Mouse (Mus musculus) neural tube, embryonic 11.5 days (tissue): ENCODE results near the gene Palld. TPM values are rescaled to one million over a fixed set of nuclear protein-coding genes. Genes with fewer than 3 reads are reported as not detected.

Experiments
- ATAC-seq: fragments of 200-750 bp; cut with Nextera tagmentation; 2 replicates; pipeline ENCODE4 v1.8.0; 2017; ENCODE audit warnings: moderate number of reproducible peaks, mild to moderate bottlenecking, moderate TSS enrichment, moderate library complexity; ENCODE audit not compliant: insufficient read depth, low FRiP score, low TSS enrichment
- DNase-seq: peaks from one replicate; pipeline ENCODE4 v3.0.0-alpha.2; 2015; ENCODE audit warnings: low spot score
- H3K27ac ChIP-seq: fragments of 300-500 bp; sonication (generic); 2 replicates; pipeline ENCODE4 v1.5.1; 2014; ENCODE audit warnings: low read depth, mild to moderate bottlenecking, low read length
- H3K27me3 ChIP-seq: fragments of 300-500 bp; sonication (generic); 2 replicates; pipeline ENCODE4 v1.6.1; 2014; ENCODE audit warnings: mild to moderate bottlenecking, low read length, mixed read lengths; ENCODE audit not compliant: control insufficient read depth, insufficient read depth
- H3K36me3 ChIP-seq: fragments of 300-500 bp; sonication (generic); 2 replicates; pipeline ENCODE4 v1.6.1; 2014; ENCODE audit warnings: mild to moderate bottlenecking, low read length, moderate library complexity, mixed read lengths; ENCODE audit not compliant: control insufficient read depth, insufficient read depth
- H3K4me1 ChIP-seq: fragments of 300-500 bp; sonication (generic); 2 replicates; pipeline ENCODE4 v1.6.1; 2014; ENCODE audit warnings: low read length, mixed read lengths; ENCODE audit not compliant: control insufficient read depth, insufficient read depth
- H3K4me2 ChIP-seq: fragments of 300-500 bp; sonication (generic); 2 replicates; pipeline ENCODE4 v1.6.1; 2014; ENCODE audit warnings: low read depth, mild to moderate bottlenecking, moderate library complexity
- H3K4me3 ChIP-seq: fragments of 300-500 bp; sonication (generic); 2 replicates; pipeline ENCODE4 v1.5.1; 2014; ENCODE audit warnings: low read depth, low read length
- H3K9ac ChIP-seq: fragments of 300-500 bp; sonication (generic); 2 replicates; pipeline ENCODE4 v1.6.1; 2014; ENCODE audit warnings: mild to moderate bottlenecking, low read length
- H3K9me3 ChIP-seq: fragments of 300-500 bp; sonication (generic); 2 replicates; pipeline ENCODE4 v1.6.1; 2016; ENCODE audit warnings: low read length; ENCODE audit not compliant: control insufficient read depth
- WGBS: fragments of 180-500 bp; shearing (Covaris S2); extraction: QIAGEN DNeasy Blood & Tissue Kit; methylation state at CpG from one replicate; pipeline ENCODE4 v1.1.7; 2014; 5-methylcytosine and 5-hydroxymethylcytosine counted together
- polyA plus RNA-seq: library from polyadenylated mRNA; unstranded; fragments of >200 nt; fragmentation: Nextera tagmentation; extraction: Ambion mirVana; gene quantifications from 2 replicates; pipeline ENCODE4 v1.2.1, GENCODE M21; 2014

Gene Palld
- polyA plus RNA-seq, 1 experiment from 2014 or later: 54.7 TPM

DNA sequence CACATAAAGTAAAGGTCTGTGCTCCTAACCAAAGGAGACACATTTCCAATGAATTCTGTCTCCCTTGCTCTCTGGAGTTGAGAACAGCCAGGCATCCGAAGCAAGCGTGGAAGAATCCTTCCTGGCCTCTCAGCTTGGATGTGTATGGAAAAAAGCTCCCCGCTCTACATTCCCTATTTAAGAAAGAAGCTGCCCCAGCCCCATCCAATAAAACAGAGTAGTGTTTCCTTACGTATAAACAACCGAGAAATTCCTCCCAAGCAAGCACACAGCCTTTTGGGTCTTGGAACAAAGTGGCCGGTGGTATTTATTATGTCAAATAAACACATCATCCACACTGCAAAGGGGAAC lies 295.1 kb downstream of the Palld start:
- Histone ChIP-seq H3K36me3 (no peaks in the 10 kb centered on the region), H3K4me3 (no peak overlapping the region), H3K27me3 (no peaks in the 10 kb centered on the region), H3K9ac (no peak overlapping the region), H3K27ac (no peak overlapping the region), H3K4me2 (no peak overlapping the region), H3K4me1 (0 out of 2 replicates have a peak, but pooled peaks cover 3% of the 10 kb centered on the region), H3K9me3 (no peaks in the 10 kb centered on the region)
- DNase-seq: no peak
- 22% methylated on average over 6 of the region's 6 CpGs for WGBS
- ATAC-seq: no peak

DNA sequence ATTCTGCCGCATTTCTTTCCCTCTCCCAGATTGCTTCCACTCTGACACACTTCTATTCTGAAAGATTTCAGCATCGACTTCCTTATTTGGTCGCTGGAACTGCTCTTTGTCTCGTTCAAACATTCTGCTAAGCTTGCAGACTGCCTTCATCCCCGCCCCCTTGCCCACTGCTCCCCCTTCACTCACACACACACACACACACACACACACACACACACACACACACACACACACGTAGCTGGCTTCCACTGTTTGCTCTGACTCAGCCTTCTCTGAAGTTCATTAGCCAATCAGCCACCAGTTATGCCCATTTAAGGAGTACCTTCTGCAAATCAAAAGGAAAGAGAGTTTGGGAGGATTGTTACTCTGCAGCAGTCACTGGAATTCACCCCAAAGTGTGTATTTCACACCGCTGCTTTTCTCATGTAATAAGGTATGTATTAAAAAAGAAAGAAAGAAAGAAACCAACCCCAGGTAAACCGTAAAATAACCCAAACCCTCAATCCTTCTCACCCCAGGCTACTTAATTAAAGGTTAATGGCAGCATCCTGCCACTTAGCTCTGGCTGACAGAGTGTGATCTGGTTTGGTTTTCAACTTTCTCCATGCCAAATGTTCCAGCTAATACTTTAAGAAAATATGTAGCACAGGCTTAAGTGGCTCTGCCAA lies 295.6 kb downstream of the Palld start:
- no peak overlapping the region for H3K9ac ChIP-seq
- H3K4me2 ChIP-seq: no peak overlapping the region
- 9% methylated on average over 8 of the region's 8 CpGs for WGBS

DNA sequence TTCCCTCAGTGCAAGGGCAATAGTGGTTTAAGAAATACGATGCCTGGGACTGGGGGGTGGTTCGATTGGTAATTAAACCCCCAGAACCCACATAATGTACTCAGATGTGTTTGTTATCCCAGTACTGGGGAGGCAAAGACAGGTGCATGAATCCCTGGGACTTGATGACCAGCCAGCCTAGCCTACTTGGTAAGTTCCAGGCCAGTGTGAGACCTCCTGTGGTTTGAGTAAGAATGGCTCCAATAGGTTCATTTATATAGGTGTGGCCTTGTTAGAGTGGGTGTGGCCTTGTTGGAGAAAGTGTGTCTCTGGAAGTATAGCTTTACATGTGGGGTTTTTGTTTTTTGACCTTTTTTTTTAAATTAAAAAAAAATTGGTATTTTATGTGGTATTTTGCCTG lies 297.6 kb downstream of the Palld start:
- no peak for ATAC-seq
- 0 out of 2 replicates have a peak, but pooled peaks cover 3% of the 10 kb centered on the region for H3K4me1 ChIP-seq
- H3K36me3 ChIP-seq: no peaks in the 10 kb centered on the region
- 91% methylated on average over 2 of the region's 2 CpGs for WGBS
- no peaks in the 10 kb centered on the region for H3K9me3 ChIP-seq
- no peaks in the 10 kb centered on the region for H3K27me3 ChIP-seq
- DNase-seq: no peak
- H3K27ac ChIP-seq: no peak overlapping the region
- H3K9ac ChIP-seq: no peak overlapping the region
- no peak overlapping the region for H3K4me2 ChIP-seq
- H3K4me3 ChIP-seq: no peak overlapping the region

More for the DNA sequence above, 295.6 kb downstream of the Palld start:
- peak; percentile 53 for DNase-seq
- no peaks in the 10 kb centered on the region for H3K9me3 ChIP-seq
- H3K27me3 ChIP-seq: no peaks in the 10 kb centered on the region
- H3K4me1 ChIP-seq: 0 out of 2 replicates have a peak, but pooled peaks cover 3% of the 10 kb centered on the region
- H3K4me3 ChIP-seq: no peak overlapping the region
- no peak overlapping the region for H3K27ac ChIP-seq
- ATAC-seq: peak; percentile 45
- no peaks in the 10 kb centered on the region for H3K36me3 ChIP-seq

DNA sequence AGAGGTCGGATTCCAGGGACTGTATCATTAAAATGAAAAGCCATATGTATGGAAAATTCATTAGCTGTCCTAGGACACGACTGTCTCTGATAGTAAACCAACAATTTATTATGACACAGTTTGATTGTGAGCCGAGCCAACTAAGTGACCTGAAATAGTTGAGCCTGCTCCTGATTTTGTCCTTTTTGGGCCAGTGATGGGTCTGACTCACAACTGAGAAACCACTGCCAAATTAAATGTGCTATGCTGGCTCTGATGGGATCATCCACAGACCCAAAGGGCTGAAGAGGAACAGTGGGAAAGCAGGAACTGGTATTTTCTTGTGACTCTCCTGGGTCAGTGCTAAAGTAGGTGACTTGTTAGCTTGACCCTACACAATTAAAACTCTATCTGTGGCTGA lies 305.6 kb downstream of the Palld start:
- no peaks in the 10 kb centered on the region for H3K36me3 ChIP-seq
- no peak for ATAC-seq
- no peak overlapping the region for H3K27ac ChIP-seq
- no peak overlapping the region for H3K4me3 ChIP-seq
- DNase-seq: no peak
- no peaks in the 10 kb centered on the region for H3K27me3 ChIP-seq
- peaks cover 6% of the 10 kb centered on the region for H3K4me1 ChIP-seq
- H3K4me2 ChIP-seq: no peak overlapping the region
- H3K9ac ChIP-seq: no peak overlapping the region
- WGBS: 58% methylated on average over 3 of the region's 3 CpGs
- H3K9me3 ChIP-seq: no peaks in the 10 kb centered on the region

DNA sequence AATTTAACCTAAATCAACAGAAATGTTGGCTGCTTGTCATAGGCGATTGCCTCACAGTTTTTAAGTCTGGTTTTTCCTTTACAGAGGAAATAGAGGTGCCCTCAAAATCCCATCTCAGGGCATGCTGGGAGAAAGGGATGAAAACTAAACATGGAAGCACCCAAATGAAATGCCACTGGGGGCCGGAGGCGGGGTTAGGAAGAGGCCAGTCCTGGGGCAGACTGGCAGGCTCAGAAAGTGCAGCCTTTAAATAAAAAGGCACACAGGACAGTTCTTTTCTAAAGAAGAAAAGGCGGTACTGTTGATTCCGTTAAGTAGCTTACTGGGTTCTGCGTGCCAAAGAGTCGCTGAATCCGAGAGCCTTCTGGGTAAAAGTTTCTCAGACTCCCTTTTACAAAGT lies 311.0 kb downstream of the Palld start:
- H3K4me1 ChIP-seq: peaks cover 6% of the 10 kb centered on the region
- no peaks in the 10 kb centered on the region for H3K9me3 ChIP-seq
- no peak overlapping the region for H3K27ac ChIP-seq
- no peak overlapping the region for H3K9ac ChIP-seq
- H3K4me3 ChIP-seq: peak overlapping the region; percentile 62
- no peaks in the 10 kb centered on the region for H3K27me3 ChIP-seq
- ATAC-seq (peak; percentile 40), DNase-seq (peak; percentile 35)
- H3K36me3 ChIP-seq: no peaks in the 10 kb centered on the region
- WGBS: 3% methylated on average over 8 of the region's 8 CpGs
- H3K4me2 ChIP-seq: peak overlapping the region; percentile 81

DNA sequence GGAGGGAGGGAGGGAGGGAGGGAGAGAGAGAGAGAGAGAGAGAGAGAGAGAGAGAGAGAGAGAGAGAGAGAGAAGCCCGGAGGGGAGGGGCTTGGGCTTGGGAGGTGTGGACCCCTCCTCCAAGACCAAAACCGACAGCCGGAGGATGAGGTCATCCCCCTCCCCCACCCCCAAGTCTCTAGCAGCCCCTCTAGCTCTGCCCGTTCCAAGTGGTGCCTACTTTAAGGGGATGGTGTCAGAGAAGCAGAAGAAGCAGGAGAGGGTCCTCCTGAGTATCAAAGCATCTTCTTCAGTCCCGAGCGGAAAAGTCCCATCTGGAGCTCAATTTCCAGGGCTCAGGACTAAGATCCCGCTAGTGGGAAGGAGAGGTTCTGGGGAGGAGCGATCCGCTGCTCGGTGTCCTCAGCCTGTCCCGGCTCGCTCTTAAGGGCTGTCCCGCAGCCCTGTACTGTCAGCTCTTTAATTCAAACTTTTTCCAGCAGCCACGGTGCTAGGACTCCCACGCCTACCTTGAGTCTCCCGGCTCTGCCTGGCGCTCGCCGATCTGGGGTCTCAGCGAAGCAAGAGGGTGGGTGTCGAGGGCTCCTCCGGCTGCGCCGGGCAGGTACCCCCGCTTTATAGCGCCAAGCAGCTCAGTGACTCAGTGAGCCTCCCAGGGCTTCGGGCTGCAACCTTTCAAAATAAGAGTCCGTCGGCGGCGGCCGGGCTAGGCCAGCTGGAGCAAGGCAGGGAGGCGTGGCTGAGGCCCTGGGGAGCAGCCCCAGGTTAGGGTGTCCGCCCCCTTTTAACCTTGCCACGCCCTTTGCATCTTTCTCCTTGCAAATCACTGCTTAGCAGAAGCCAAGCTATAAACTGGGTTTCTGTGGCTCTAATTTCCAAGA lies 311.7 kb downstream of the Palld start:
- peak overlapping the region; percentile 53; the same call in 1 of the 2 replicates for H3K27ac ChIP-seq
- H3K27me3 ChIP-seq: no peaks in the 10 kb centered on the region
- H3K9ac ChIP-seq: peak overlapping the region; percentile 53
- ATAC-seq: peak; percentile 88
- peak overlapping the region; percentile 81 for H3K4me2 ChIP-seq
- H3K4me3 ChIP-seq: peak overlapping the region; percentile 62
- H3K9me3 ChIP-seq: no peaks in the 10 kb centered on the region
- WGBS: under 1% methylated on average over 35 of the region's 35 CpGs
- H3K4me1 ChIP-seq: peaks cover 4% of the 10 kb centered on the region
- no peaks in the 10 kb centered on the region for H3K36me3 ChIP-seq
- DNase-seq: peak; percentile 88

DNA sequence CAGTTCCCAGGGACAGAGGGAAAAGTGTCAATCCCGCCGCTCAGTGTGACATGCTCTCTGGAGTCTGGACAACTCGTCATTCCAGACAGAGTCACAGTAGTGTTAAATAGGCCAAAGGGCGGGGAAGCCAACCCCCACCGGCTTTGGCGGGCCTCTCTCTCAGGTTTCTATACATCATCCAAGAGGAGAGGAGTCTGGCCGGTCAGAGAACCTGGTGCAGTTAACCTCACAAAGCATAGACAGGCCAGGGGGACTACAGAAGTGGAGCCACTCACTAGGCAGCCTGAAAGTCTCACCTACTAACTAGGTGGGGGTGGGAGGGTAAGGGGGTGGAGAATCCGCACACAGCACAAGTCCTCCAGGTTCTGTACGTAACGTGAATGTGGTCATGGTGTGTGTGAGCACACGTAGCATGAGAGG lies 312.5 kb downstream of the Palld start:
- Histone ChIP-seq H3K4me3 (peak overlapping the region; percentile 62), H3K9me3 (no peaks in the 10 kb centered on the region), H3K36me3 (no peaks in the 10 kb centered on the region), H3K4me2 (peak overlapping the region; percentile 63), H3K4me1 (peaks cover 3% of the 10 kb centered on the region), H3K27me3 (no peaks in the 10 kb centered on the region), H3K27ac (no peak overlapping the region), H3K9ac (peak overlapping the region; percentile 8)
- WGBS: 3% methylated on average over 11 of the region's 11 CpGs
- DNase-seq (no peak), ATAC-seq (no peak)

DNA sequence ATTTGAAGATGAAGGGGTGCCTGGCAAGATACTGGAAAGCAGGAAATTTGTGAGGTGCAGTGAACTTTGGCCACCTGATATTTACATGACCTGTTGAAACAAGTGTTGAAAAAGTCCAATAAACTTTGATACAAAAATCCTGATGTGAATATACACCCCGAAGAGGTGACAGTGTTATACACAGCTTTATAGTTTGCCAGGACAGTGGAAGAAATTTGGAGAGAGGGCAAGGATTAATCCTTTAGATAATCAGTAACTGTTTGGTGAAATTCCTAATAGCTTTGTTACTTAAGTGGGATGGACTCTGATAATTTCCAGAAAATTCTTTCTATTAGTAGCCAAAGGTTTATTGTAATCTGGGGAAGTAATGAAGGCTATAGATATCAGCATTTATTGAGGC lies 314.2 kb downstream of the Palld start:
- 92% methylated on average over 1 of the region's 1 CpGs for WGBS
- peaks cover 3% of the 10 kb centered on the region for H3K4me1 ChIP-seq
- no peak overlapping the region for H3K9ac ChIP-seq

More for the DNA sequence above, 314.2 kb downstream of the Palld start:
- DNase-seq (no peak), ATAC-seq (no peak)
- H3K36me3 ChIP-seq: no peaks in the 10 kb centered on the region
- H3K9me3 ChIP-seq: no peaks in the 10 kb centered on the region
- no peaks in the 10 kb centered on the region for H3K27me3 ChIP-seq
- H3K4me3 ChIP-seq: no peak overlapping the region
- no peak overlapping the region for H3K4me2 ChIP-seq
- no peak overlapping the region for H3K27ac ChIP-seq
